In the genomic region with DNA sequence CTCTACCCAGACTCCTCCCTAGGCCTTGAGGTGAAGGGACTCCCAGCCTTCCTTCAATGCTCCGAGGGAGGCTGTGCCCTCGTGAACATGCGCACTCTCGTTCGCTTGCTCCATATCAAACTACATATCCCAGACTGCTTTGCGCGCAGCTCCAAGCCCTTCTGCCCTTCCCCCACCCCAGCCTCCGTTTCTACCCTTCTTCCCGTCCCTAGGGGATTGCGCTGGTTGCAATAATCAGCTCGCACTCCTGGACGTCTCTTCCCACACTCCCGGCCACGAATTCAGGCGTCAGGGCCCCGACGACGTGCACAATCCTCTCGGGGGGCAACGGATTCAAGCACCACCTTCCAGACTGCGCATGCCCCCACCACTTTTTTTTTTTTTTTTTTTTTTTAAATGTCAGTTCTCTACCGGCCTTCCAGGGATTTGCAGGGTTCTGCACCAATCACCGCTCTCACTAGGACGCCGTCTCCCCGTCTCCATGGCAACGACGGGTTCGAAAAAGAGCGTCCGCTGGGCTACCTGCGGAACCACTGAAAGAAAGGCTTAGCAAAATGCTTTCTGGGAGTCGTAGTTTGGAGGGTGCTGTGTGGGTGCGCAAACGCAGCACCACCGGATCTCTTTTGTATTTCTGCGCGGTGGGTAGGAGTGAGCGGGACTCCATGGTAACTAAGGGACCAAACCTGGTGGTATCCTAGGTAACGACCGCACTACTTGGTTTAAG, we compare ENCODE assay signal across 7 mouse cellular contexts. TPM values are rescaled to one million over a fixed set of nuclear protein-coding genes. Genes with fewer than 3 reads are reported as not detected.
A peak's percentile ranks its signal among the peaks of the same experiment; 100 is the strongest.
DNase-seq lines count a peak whose midpoint lies in the region; ATAC-seq lines count a peak whose summit lies in the region.

Gene Mzf1 (minus strand): TSS at position 478 of the 724 bp plus-strand sequence.

- peak within 1 kb of the TSS; percentile 72 for H3K4me2 ChIP-seq in intestine, embryonic 15.5 days (replicated peaks)

- H3K4me1 ChIP-seq in intestine, embryonic 15.5 days (replicated peaks), result 0 out of 2 replicates have a peak, but pooled peaks cover 5% of the 10 kb centered on the region
- peaks cover 13% of the 10 kb centered on the region for H3K4me1 ChIP-seq in midbrain, embryonic 10.5 days

- ATAC-seq in intestine, embryonic 15.5 days, result peak; percentile 95

- no peaks in the 10 kb centered on the region for H3K9me3 ChIP-seq in intestine, embryonic 15.5 days
- no peaks in the 10 kb centered on the region for H3K9me3 ChIP-seq in midbrain, embryonic 10.5 days (replicated peaks)

- H3K27me3 ChIP-seq in intestine, embryonic 15.5 days (replicated peaks), result no peaks in the 10 kb centered on the region
- no peaks in the 10 kb centered on the region for H3K27me3 ChIP-seq in midbrain, embryonic 10.5 days (ENCODE audit: low read depth, poor library complexity, severe bottlenecking)

- H3K4me3 ChIP-seq in intestine, embryonic 15.5 days (replicated peaks), result peak within 1 kb of the TSS; percentile 61
- H3K4me3 ChIP-seq in midbrain, embryonic 10.5 days, result peak within 1 kb of the TSS; percentile 65

- WGBS in intestine, embryonic 15.5 days, result under 1% methylated on average over 41 of the region's 41 CpGs
- under 1% methylated on average over 41 of the region's 41 CpGs for WGBS in midbrain, embryonic 10.5 days

- intact Hi-C loops in gastrocnemius, postnatal 36 days (cut with DNase I), result loop anchor here (10.0 kb wide), 1 partner anchor 570 kb away; no protein-coding TSS in a partner anchor
- intact Hi-C loops in left cerebral cortex, postnatal 25 days (cut with DNase I), result loop anchor here (5.0 to 10.0 kb wide), 3 partner anchors 223 to 240 kb away; partner anchors contain the start of genes Lig1, Zfp329 and Zswim9

- DNase-seq in adrenal gland, adult 18-20 months (ENCODE audit: low spot score in 2 of 2), result peak; percentile 79 to 86
- peak; percentile 99 for DNase-seq in embryo, embryonic 11 days
- peak; percentile 87 to 88 for DNase-seq in gastrocnemius, postnatal 36 days
- peak; percentile 96 to 99 for DNase-seq in left cerebral cortex, postnatal 25 days (ENCODE audit: low spot score in 2 of 2)
- peak; percentile 96 for DNase-seq in midbrain, embryonic 10.5 days (ENCODE audit: low spot score)
- peak; percentile 92 for DNase-seq in right cerebral cortex, postnatal 4 days

- H3K9ac ChIP-seq in intestine, embryonic 15.5 days, result peak within 1 kb of the TSS; percentile 58

- no peaks in the 10 kb centered on the region for H3K36me3 ChIP-seq in intestine, embryonic 15.5 days
- H3K36me3 ChIP-seq in midbrain, embryonic 10.5 days, result no peaks in the 10 kb centered on the region

- peak within 1 kb of the TSS; percentile 81 for H3K27ac ChIP-seq in intestine, embryonic 15.5 days
- H3K27ac ChIP-seq in midbrain, embryonic 10.5 days (replicated peaks), result peak within 1 kb of the TSS; percentile 96

RNA-seq across cellular contexts. Expression of gene Mzf1, which starts in this region (rescaled TPM):
- 1 to 10 TPM; 1.8 to 2.2 TPM for total RNA-seq in adrenal gland, adult 18-20 months (2021)
- total RNA-seq in gastrocnemius, postnatal 36 days (2021), result under 1 TPM; 0.57 to 0.74 TPM
- 2.1 and 2.5 TPM in 2 replicates for polyA plus RNA-seq in intestine, embryonic 15.5 days (2015; fragmentation: Nextera tagmentation; extraction: Ambion mirVana)
- 10 to 100 TPM; 13.7 to 14.9 TPM for total RNA-seq in left cerebral cortex, postnatal 25 days (2021)
- polyA plus RNA-seq in midbrain, embryonic 10.5 days (2016; fragmentation: Nextera tagmentation; extraction: Ambion mirVana), result 3.3 and 4.5 TPM in 2 replicates

Comparison
In these comparisons a context has a peak if more than half of its experiments do, and no peak if none do; other contexts are left out.
1. Peak in every context shown above with its lines: DNase-seq, ATAC-seq, H3K4me3 ChIP-seq and H3K27ac ChIP-seq.
2. RNA of gene Mzf1 (total RNA-seq): 13.7 to 14.9 TPM in left cerebral cortex, postnatal 25 days; 1.8 to 2.2 TPM in adrenal gland, adult 18-20 months and 0.57 to 0.74 TPM in gastrocnemius, postnatal 36 days; every median in the first group is over 4 times any median in the second.
3. Peak in DNase-seq in gastrocnemius, postnatal 36 days; RNA of the gene not detected or under 1 TPM.